Mouse (Mus musculus): ENCODE results near the gene Stat4. TPM values are rescaled to one million over a fixed set of nuclear protein-coding genes. Genes with fewer than 3 reads are reported as not detected.
A peak's percentile ranks its signal among the peaks of the same experiment; 100 is the strongest.

Stat4 gene
- total and polyA plus RNA-seq, 3 experiments: 11.4 to 17.5 (median 16.7) TPM

DNA sequence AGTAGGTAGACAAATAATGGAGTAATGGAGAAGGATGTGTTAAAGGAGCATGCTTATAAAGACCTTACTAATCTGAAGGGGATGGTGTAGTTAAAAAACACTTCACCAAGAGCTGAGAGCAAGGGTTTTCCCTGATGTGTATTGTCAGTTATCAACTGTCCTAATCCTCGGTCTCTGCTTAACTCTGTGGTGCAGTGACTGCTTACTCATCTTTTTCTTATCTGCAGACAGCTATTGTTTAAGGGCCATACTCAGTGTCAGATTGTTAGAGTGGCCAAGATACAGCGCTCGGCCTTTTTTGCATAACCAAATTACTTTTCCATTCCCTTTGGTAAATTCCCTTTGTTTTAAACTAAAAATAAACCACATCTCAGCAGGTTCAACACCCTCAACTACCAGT lies 79.7 kb downstream of the Stat4 start:
- in situ Hi-C loops (cut with MboI; ENCODE audit: low pct_ligation_motif_present, low pct_unique_long_range_greater_than_20kb, low sequenced_read_pairs) (no loop called here), dilution Hi-C loops (cut with MboI; ENCODE audit: extremely low pct_ligation_motif_present, extremely low pct_unique_long_range_greater_than_20kb, low sequenced_read_pairs) (no loop called here)
- Histone ChIP-seq H3K4me3 (replicated peaks in 1 of 3; ENCODE audit: low read depth in 2 of 3, low read length in 2 of 3, poor library complexity in 1 of 3) (no peak overlapping the region), H3K4me2 (ENCODE audit: insufficient read depth, low read depth, poor library complexity, severe bottlenecking) (no peak overlapping the region; the same call in 1 of the 2 replicates), H3K36me3 (replicated peaks in 1 of 2; ENCODE audit: control insufficient read depth in 1 of 2, insufficient read depth in 1 of 2, low read length in 1 of 2) (peaks cover 6 to 14% of the 10 kb centered on the region in 2 experiments), H3K27ac (ENCODE audit: insufficient read depth, low read depth) (no peak overlapping the region), H3K9ac (ENCODE audit: insufficient read depth, low read depth) (no peak overlapping the region; the same call in 1 of the 2 replicates), H3K27me3 (replicated peaks) (no peaks in the 10 kb centered on the region), H3K79me2 (replicated peaks; ENCODE audit: control insufficient read depth, extremely low read depth, insufficient read depth, poor library complexity, severe bottlenecking) (no peaks in the 10 kb centered on the region; the same call in 1 of the 2 replicates), H3K4me1 (ENCODE audit: control insufficient read depth in 1 of 2, insufficient read depth in 2 of 2) (peaks cover 0 to 14% of the 10 kb centered on the region in 2 experiments; a peak in 3 of 4 replicates), H3K9me3 (replicated peaks; ENCODE audit: low read length) (no peaks in the 10 kb centered on the region)
- TF ChIP-seq MAFK (IDR thresholded peaks at IDR 0.05; ENCODE audit: insufficient replicate concordance, low read length) (peak; percentile 46; the same call in 1 of the 2 replicates), MEF2A (IDR thresholded peaks at IDR 0.05; ENCODE audit: borderline replicate concordance, low read depth, low read length) (peak; percentile 73), ZKSCAN1 (IDR thresholded peaks at IDR 0.05; ENCODE audit: borderline replicate concordance, low read depth, low read length) (no peak), KAT2A (IDR thresholded peaks at IDR 0.05; ENCODE audit: insufficient replicate concordance, low read length) (no peak), EP300 (IDR thresholded peaks at IDR 0.05; ENCODE audit: low read length) (peak; percentile 34; the same call in 1 of the 2 replicates), MYC (IDR thresholded peaks at IDR 0.05; ENCODE audit: low read depth, low read length) (no peak)
- DNase-seq (ENCODE audit: extremely low read depth): peak; percentile 22

DNA sequence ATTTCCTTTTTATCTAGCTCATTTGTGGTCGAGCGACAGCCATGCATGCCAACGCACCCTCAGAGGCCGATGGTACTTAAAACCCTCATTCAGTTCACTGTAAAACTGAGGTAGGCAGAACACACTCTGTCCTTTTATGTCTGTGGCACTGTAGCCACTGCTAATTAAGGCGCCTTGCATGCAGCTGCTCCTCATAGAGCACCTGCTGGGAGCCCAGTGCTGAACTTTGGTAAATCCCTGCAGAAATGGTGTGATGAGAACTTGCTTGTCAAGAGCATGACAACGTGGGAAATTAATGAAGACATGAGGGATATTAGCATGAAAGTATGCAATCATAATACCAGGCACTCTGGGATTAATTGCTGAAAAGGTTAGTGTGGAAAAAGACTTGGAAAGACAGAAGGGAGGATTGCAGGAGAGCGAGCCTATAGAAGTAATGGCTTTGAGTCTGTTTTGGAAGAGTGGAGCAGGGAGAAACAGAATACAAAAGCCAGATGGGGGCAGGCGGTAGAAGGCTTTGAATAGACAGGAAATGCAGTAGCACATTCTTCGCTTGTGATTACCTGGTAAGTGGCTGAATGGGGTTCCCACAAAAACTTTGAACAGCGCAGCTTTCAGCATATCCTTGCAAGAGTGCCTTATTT lies 92.9 kb downstream of the Stat4 start:
- no peak overlapping the region for H3K4me2 ChIP-seq (ENCODE audit: insufficient read depth, low read depth, poor library complexity, severe bottlenecking)
- H3K27ac ChIP-seq (ENCODE audit: insufficient read depth, low read depth): no peak overlapping the region
- TF ChIP-seq TCF12 (IDR thresholded peaks at IDR 0.05; ENCODE audit: low read depth, low read length) (no peak), TBP (conservative IDR thresholded peaks at IDR 0.05; ENCODE audit: low read depth, low read length) (no peak), GABPA (IDR thresholded peaks at IDR 0.05; ENCODE audit: insufficient replicate concordance, low read depth, low read length) (no peak), RCOR1 (conservative IDR thresholded peaks at IDR 0.05; ENCODE audit: low read depth, low read length) (no peak), MAZ (IDR thresholded peaks at IDR 0.05; ENCODE audit: low read depth, low read length) (no peak), POLR2A (IDR thresholded peaks at IDR 0.05; ENCODE audit: low read depth, low read length) (no peak)
- H3K79me2 ChIP-seq (replicated peaks; ENCODE audit: control insufficient read depth, extremely low read depth, insufficient read depth, poor library complexity, severe bottlenecking): no peaks in the 10 kb centered on the region
- H3K9me3 ChIP-seq (replicated peaks; ENCODE audit: low read length): no peaks in the 10 kb centered on the region
- peaks cover 6 to 34% of the 10 kb centered on the region in 2 experiments for H3K36me3 ChIP-seq (replicated peaks in 1 of 2; ENCODE audit: control insufficient read depth in 1 of 2, insufficient read depth in 1 of 2, low read length in 1 of 2)
- H3K4me1 ChIP-seq (ENCODE audit: control insufficient read depth in 1 of 2, insufficient read depth in 2 of 2): no peaks in the 10 kb centered on the region
- H3K27me3 ChIP-seq (replicated peaks): no peaks in the 10 kb centered on the region
- no peak overlapping the region for H3K9ac ChIP-seq (ENCODE audit: insufficient read depth, low read depth)
- DNase-seq (ENCODE audit: extremely low read depth): no peak
- dilution Hi-C loops (cut with MboI; ENCODE audit: extremely low pct_ligation_motif_present, extremely low pct_unique_long_range_greater_than_20kb, low sequenced_read_pairs) (no loop called here), in situ Hi-C loops (cut with MboI; ENCODE audit: low pct_ligation_motif_present, low pct_unique_long_range_greater_than_20kb, low sequenced_read_pairs) (loop anchor here (10.0 to 25.0 kb wide), 2 partner anchors 75 to 443 kb away; no protein-coding TSS in a partner anchor)
- H3K4me3 ChIP-seq (replicated peaks in 1 of 3; ENCODE audit: low read depth in 2 of 3, low read length in 2 of 3, poor library complexity in 1 of 3): no peak overlapping the region

DNA sequence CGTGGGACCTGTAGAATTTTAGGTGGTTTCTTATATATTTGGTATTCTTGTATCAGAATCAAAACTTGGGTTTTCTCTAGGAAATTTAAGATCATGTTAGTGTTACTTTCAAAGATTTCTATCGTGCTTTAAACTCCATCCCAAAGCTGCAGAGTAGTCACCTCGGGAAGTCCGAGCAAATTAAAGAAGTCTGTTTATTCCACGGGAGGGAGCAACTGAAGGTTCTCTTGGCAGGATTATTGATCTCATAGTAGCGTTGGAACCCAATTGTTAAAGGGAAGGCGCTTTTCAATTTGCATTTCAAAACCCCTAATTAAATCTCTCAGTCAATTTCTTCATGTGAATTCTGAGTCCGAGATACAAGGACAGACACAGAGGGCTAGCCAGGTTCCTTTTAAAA lies 93.4 kb downstream of the Stat4 start:
- Histone ChIP-seq H3K9me3 (replicated peaks; ENCODE audit: low read length) (no peaks in the 10 kb centered on the region), H3K27ac (ENCODE audit: insufficient read depth, low read depth) (no peak overlapping the region), H3K4me2 (ENCODE audit: insufficient read depth, low read depth, poor library complexity, severe bottlenecking) (no peak overlapping the region), H3K36me3 (replicated peaks in 1 of 2; ENCODE audit: control insufficient read depth in 1 of 2, insufficient read depth in 1 of 2, low read length in 1 of 2) (peaks cover 6 to 34% of the 10 kb centered on the region in 2 experiments), H3K4me3 (replicated peaks in 1 of 3; ENCODE audit: low read depth in 2 of 3, low read length in 2 of 3, poor library complexity in 1 of 3) (no peak overlapping the region), H3K4me1 (ENCODE audit: control insufficient read depth in 1 of 2, insufficient read depth in 2 of 2) (no peaks in the 10 kb centered on the region), H3K79me2 (replicated peaks; ENCODE audit: control insufficient read depth, extremely low read depth, insufficient read depth, poor library complexity, severe bottlenecking) (no peaks in the 10 kb centered on the region), H3K27me3 (replicated peaks) (no peaks in the 10 kb centered on the region), H3K9ac (ENCODE audit: insufficient read depth, low read depth) (no peak overlapping the region)
- dilution Hi-C loops (cut with MboI; ENCODE audit: extremely low pct_ligation_motif_present, extremely low pct_unique_long_range_greater_than_20kb, low sequenced_read_pairs): no loop called here
- no peak for TF ChIP-seq USF2 (conservative IDR thresholded peaks at IDR 0.05; ENCODE audit: low read depth, low read length)
- TF ChIP-seq SMC3 (IDR thresholded peaks at IDR 0.05; ENCODE audit: low read depth, low read length): no peak
- no peak for TF ChIP-seq ZNF384 (IDR thresholded peaks at IDR 0.05; ENCODE audit: low read depth, low read length)
- no peak for TF ChIP-seq ELF1 (IDR thresholded peaks at IDR 0.05; ENCODE audit: low read depth, low read length)
- TF ChIP-seq ZMIZ1 (IDR thresholded peaks at IDR 0.05; ENCODE audit: low read depth, low read length): no peak
- no peak for TF ChIP-seq RCOR1 (conservative IDR thresholded peaks at IDR 0.05; ENCODE audit: low read depth, low read length)
- TF ChIP-seq ETS1 (conservative IDR thresholded peaks at IDR 0.05; ENCODE audit: low read depth, low read length): no peak
- TF ChIP-seq BHLHE40 (IDR thresholded peaks at IDR 0.05; ENCODE audit: low read depth, low read length): no peak
- TF ChIP-seq KAT2A (IDR thresholded peaks at IDR 0.05; ENCODE audit: insufficient replicate concordance, low read length): no peak
- TF ChIP-seq JUN (IDR thresholded peaks at IDR 0.05; ENCODE audit: insufficient read depth, low read depth, low read length): no peak
- no peak for TF ChIP-seq USF1 (IDR thresholded peaks at IDR 0.05; ENCODE audit: low read depth, low read length)
- no peak for DNase-seq (ENCODE audit: extremely low read depth)
- in situ Hi-C loops (cut with MboI; ENCODE audit: low pct_ligation_motif_present, low pct_unique_long_range_greater_than_20kb, low sequenced_read_pairs): loop anchor here (25.0 kb wide), 1 partner anchor 443 kb away; no protein-coding TSS in a partner anchor
